Mouse (Mus musculus) lung, embryonic 15.5 days (tissue): ENCODE results near the gene Olfr1200. TPM values are rescaled to one million over a fixed set of nuclear protein-coding genes. Genes with fewer than 3 reads are reported as not detected.

ENCODE experiments used
- ATAC-seq: fragments of 200-750 bp; cut with Nextera tagmentation; 2 replicates; pipeline ENCODE4 v1.8.0; 2017; ENCODE audit warnings: moderate number of reproducible peaks, borderline replicate concordance; ENCODE audit not compliant: low FRiP score, low TSS enrichment; ENCODE audit errors: extremely low read depth
- H3K27ac ChIP-seq: fragments of 300-500 bp; sonication (generic); 2 replicates; pipeline ENCODE4 v1.5.1; 2015; ENCODE audit warnings: moderate library complexity, mild to moderate bottlenecking, inconsistent platforms
- H3K27me3 ChIP-seq: fragments of 300-500 bp; sonication (generic); 2 replicates; pipeline ENCODE4 v1.6.1; 2015; ENCODE audit warnings: inconsistent platforms
- H3K36me3 ChIP-seq: fragments of 300-500 bp; sonication (generic); 2 replicates; pipeline ENCODE4 v1.6.1; 2015; ENCODE audit warnings: inconsistent platforms
- H3K4me1 ChIP-seq: fragments of 300-500 bp; sonication (generic); 2 replicates; pipeline ENCODE4 v1.6.1; 2015; ENCODE audit warnings: inconsistent platforms
- H3K4me2 ChIP-seq: fragments of 300-500 bp; sonication (generic); 2 replicates; pipeline ENCODE4 v1.6.1; 2015; ENCODE audit warnings: inconsistent platforms, mild to moderate bottlenecking, moderate library complexity
- H3K4me3 ChIP-seq: fragments of 300-500 bp; sonication (generic); 2 replicates; pipeline ENCODE4 v1.5.1; 2015; ENCODE audit warnings: mild to moderate bottlenecking, inconsistent platforms
- H3K9ac ChIP-seq: fragments of 300-500 bp; sonication (generic); 2 replicates; pipeline ENCODE4 v1.6.1; 2015; ENCODE audit warnings: inconsistent platforms
- H3K9me3 ChIP-seq: fragments of 300-500 bp; sonication (generic); 2 replicates; pipeline ENCODE4 v1.6.1; 2016; ENCODE audit warnings: inconsistent platforms
- WGBS: fragments of 180-500 bp; shearing (Covaris S2); methylation state at CpG from one replicate; pipeline ENCODE4 v1.1.7; 2015; 5-methylcytosine and 5-hydroxymethylcytosine counted together
- polyA plus RNA-seq: library from polyadenylated mRNA; unstranded; fragments of >200 nt; fragmentation: Nextera tagmentation; extraction: Ambion mirVana; gene quantifications from 2 replicates; pipeline ENCODE4 v1.2.1, GENCODE M21; 2015

Gene Olfr1200
- polyA plus RNA-seq = not detected in 2 replicates

DNA sequence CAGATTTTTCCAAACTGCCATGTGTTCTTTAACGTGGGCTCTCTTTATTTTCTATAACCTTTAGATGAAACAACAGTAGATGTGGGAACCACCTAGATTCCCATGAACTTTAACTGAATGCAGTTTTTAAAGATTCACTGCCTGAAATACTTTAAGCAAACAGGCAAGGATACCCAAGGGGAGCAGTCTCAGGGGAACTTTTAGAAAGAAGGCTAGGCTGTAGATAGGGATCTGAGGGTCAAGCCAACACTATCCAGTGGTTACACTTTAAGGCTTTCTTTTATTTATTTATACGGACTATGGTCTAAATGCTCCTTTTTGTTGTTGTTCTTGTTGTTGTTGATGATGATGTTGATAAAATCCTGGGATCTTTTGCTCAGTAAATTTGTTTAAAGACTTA, at the start of gene Olfr1200:
Gene Olfr1200 (minus strand): TSS at position 101 of the 400 bp plus-strand sequence.
- Histone ChIP-seq H3K27ac (no peak within 1 kb of the TSS), H3K4me1 (no peaks in the 10 kb centered on the region), H3K27me3 (no peaks in the 10 kb centered on the region), H3K4me2 (no peak within 1 kb of the TSS), H3K9ac (no peak within 1 kb of the TSS), H3K36me3 (no peaks in the 10 kb centered on the region), H3K9me3 (no peaks in the 10 kb centered on the region), H3K4me3 (no peak within 1 kb of the TSS)
- 71% methylated on average over 2 of the region's 2 CpGs for WGBS
- ATAC-seq = no peak

DNA sequence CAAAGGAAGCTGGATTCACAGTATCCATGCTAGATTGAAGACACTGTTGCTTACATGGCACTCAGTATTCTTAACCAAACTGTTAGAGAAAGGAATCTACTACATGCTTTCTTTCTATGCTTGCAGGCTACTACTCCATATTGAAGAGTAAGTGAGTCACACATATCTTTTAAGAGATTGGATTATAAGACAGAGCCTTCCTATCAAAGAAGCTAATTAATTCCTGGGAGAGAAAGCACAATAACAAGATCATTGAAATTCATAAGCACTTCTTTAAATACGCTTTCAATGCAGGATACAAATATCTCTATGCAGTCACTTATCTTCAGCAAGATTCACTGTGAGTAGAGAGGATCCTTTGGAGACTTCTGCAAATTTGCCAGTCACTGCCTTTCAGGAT, 43.9 kb upstream of the Olfr1200 start, which contains the start of gene Olfr1202:
Gene Olfr1202 (plus strand): TSS at position 301 of the 400 bp plus-strand sequence.
- 73% methylated on average over 1 of the region's 1 CpGs for WGBS
- H3K27me3 ChIP-seq = no peaks in the 10 kb centered on the region
- no peak within 1 kb of the TSS for H3K27ac ChIP-seq
- no peaks in the 10 kb centered on the region for H3K9me3 ChIP-seq
- H3K9ac ChIP-seq = no peak within 1 kb of the TSS
- H3K4me3 ChIP-seq = no peak within 1 kb of the TSS
- no peaks in the 10 kb centered on the region for H3K36me3 ChIP-seq
- H3K4me2 ChIP-seq = no peak within 1 kb of the TSS
- H3K4me1 ChIP-seq = no peaks in the 10 kb centered on the region
- ATAC-seq = no peak

DNA sequence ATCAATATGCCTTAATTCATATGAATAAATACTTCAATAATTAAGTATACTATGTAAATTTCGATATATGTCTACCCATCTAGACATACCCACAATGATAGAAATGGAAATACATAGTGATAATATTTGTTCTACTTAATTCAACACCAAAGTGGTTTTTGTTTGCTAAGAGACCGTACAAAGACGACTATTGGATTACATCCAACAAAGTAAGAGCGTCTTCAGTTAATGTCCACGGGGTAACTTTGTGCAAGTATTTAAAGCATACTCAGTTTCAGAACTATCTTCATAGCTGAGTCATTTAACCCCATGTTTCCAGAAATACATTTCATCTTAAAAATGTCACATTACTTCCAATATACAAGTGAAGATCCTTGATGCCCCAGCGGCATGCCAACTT, 22.4 kb upstream of the Olfr1200 start, which contains the start of gene Olfr1201:
Gene Olfr1201 (plus strand): TSS at position 301 of the 400 bp plus-strand sequence.
- no peaks in the 10 kb centered on the region for H3K27me3 ChIP-seq
- ATAC-seq = no peak

DNA sequence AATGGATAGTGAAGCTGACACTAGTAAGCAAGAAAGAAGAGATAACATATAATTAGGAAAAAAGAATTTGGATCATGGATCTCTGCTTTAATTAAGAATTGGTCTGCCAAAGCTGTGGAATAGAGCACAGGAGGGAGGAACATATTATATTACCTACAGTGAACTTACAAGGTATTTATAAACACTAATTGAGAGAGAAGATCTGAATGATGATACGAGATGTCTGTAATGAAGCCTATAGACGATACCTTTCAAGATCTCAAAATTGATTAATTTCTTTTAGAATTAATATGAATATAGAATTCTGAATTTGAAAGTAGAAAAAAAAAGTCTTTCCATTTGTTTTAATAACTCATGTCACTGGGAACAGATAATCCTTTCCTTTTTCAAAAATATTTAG, 9.9 kb downstream of the Olfr1200 start, which contains the start of gene Olfr1199:
Gene Olfr1199 (minus strand): TSS at position 101 of the 400 bp plus-strand sequence.
- WGBS = 77% methylated on average over 2 of the region's 2 CpGs
- Histone ChIP-seq H3K27me3 (no peaks in the 10 kb centered on the region), H3K4me2 (no peak within 1 kb of the TSS), H3K4me3 (no peak within 1 kb of the TSS), H3K36me3 (no peaks in the 10 kb centered on the region), H3K4me1 (no peaks in the 10 kb centered on the region), H3K9ac (no peak within 1 kb of the TSS), H3K9me3 (no peaks in the 10 kb centered on the region), H3K27ac (no peak within 1 kb of the TSS)
- ATAC-seq = no peak

More for the DNA sequence above, 22.4 kb upstream of the Olfr1200 start, which contains the start of gene Olfr1201:
- Histone ChIP-seq H3K9ac (no peak within 1 kb of the TSS), H3K4me2 (no peak within 1 kb of the TSS), H3K4me1 (no peaks in the 10 kb centered on the region), H3K36me3 (no peaks in the 10 kb centered on the region), H3K9me3 (no peaks in the 10 kb centered on the region), H3K4me3 (no peak within 1 kb of the TSS), H3K27ac (no peak within 1 kb of the TSS)
- 62% methylated on average over 6 of the region's 6 CpGs for WGBS

DNA sequence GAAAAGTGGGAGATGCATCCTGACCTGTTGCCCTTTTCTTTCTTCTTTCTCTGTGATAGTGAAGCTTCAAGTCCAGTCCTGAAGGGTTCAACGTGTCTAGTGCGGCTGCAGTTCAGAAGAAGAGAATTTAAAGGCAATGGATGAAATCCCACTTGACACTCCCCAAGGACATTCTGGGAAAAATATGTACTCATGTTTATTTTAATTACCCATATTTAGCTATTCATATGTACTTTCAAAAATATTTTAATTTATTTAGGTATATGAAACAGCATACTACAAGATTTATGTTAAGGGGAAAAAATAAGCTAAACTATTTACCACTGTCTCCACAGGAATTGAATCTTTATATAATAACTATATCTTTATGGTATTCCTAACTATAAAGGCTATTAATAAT, 19.0 kb downstream of the Olfr1200 start, which contains the start of gene Olfr1198:
Gene Olfr1198 (minus strand): TSS at position 101 of the 400 bp plus-strand sequence.
- WGBS = 82% methylated on average over 2 of the region's 2 CpGs
- H3K4me1 ChIP-seq = no peaks in the 10 kb centered on the region
- H3K36me3 ChIP-seq = no peaks in the 10 kb centered on the region
- no peak within 1 kb of the TSS for H3K9ac ChIP-seq
- H3K9me3 ChIP-seq = no peaks in the 10 kb centered on the region
- H3K27me3 ChIP-seq = no peaks in the 10 kb centered on the region
- no peak within 1 kb of the TSS for H3K4me3 ChIP-seq
- no peak within 1 kb of the TSS for H3K4me2 ChIP-seq
- ATAC-seq = no peak
- H3K27ac ChIP-seq = no peak within 1 kb of the TSS

DNA sequence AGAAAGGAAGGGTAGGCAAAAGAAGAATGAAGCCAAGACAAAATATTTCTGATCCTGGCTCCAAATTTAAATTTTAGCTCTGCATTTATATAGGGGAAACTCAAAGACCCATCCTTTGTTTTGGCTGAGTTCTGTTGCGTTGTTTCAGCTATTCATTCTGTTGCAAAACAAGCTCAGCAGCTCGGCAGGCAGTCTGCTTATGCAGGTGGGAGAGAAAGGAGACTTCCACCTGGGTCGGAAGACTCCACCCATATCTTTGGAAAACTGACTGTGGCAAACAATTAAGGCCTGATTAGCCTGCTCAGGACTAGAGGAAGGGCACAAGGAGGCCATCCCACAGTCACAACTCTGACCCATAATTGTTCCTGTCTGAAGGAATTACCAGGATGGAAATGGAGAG, 26.9 kb downstream of the Olfr1200 start:
- ATAC-seq = no peak
- H3K4me2 ChIP-seq = no peak overlapping the region
- H3K4me3 ChIP-seq = no peak overlapping the region
- H3K9ac ChIP-seq = no peak overlapping the region
- H3K36me3 ChIP-seq = no peaks in the 10 kb centered on the region
- 75% methylated on average over 3 of the region's 3 CpGs for WGBS
- no peak overlapping the region for H3K27ac ChIP-seq
- H3K27me3 ChIP-seq = no peaks in the 10 kb centered on the region
- H3K4me1 ChIP-seq = no peaks in the 10 kb centered on the region
- H3K9me3 ChIP-seq = no peaks in the 10 kb centered on the region

DNA sequence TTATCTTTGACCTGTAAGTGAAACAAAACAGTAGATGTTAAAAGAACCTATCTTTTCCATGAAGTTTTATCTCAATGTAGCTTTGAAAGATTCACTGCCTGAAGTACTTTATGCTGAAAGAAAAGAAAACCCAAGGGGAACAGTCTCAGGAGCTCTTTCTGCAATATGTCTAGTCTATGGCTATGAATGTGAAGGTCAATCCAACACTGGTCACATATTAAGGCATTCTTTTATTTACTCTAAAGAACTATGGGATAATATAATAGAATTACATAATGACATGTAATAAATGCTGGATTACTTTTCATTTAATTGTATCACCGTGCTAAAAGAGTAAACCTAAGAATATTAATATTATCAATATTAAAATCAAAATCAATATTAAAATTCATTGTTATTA, 38.0 kb downstream of the Olfr1200 start, which contains the start of gene Olfr1197:
Gene Olfr1197 (minus strand): TSS at position 101 of the 400 bp plus-strand sequence.
- no peak within 1 kb of the TSS for H3K27ac ChIP-seq
- no peak within 1 kb of the TSS for H3K4me3 ChIP-seq
- no peak within 1 kb of the TSS for H3K4me2 ChIP-seq
- no peaks in the 10 kb centered on the region for H3K27me3 ChIP-seq
- H3K9me3 ChIP-seq = no peaks in the 10 kb centered on the region
- H3K4me1 ChIP-seq = no peaks in the 10 kb centered on the region
- H3K9ac ChIP-seq = no peak within 1 kb of the TSS
- 78% methylated on average over 1 of the region's 1 CpGs for WGBS
- no peak for ATAC-seq
- no peaks in the 10 kb centered on the region for H3K36me3 ChIP-seq

Other genes with a start within 250 kb of the Olfr1200 start
- not detected in 2 replicates for gene Olfr1188, start 213.6 kb downstream of the Olfr1200 start, polyA plus RNA-seq
- gene Olfr1189, start 184.0 kb downstream of the Olfr1200 start, polyA plus RNA-seq = not detected in 2 replicates
- not detected in 2 replicates for gene Olfr1191-ps1, start 129.9 kb downstream of the Olfr1200 start, polyA plus RNA-seq
- not detected in 2 replicates for gene Olfr1192-ps1, start 122.0 kb downstream of the Olfr1200 start, polyA plus RNA-seq
- not detected in 2 replicates for gene Olfr1193, start 94.9 kb downstream of the Olfr1200 start, polyA plus RNA-seq
- not detected in 2 replicates for gene Olfr1195, start 81.3 kb downstream of the Olfr1200 start, polyA plus RNA-seq
- not detected in 2 replicates for gene Olfr1196, start 65.9 kb downstream of the Olfr1200 start, polyA plus RNA-seq
- gene Olfr1197, start 38.1 kb downstream of the Olfr1200 start, polyA plus RNA-seq = not detected in 2 replicates
- not detected in 2 replicates for gene Olfr1198, start 19.1 kb downstream of the Olfr1200 start, polyA plus RNA-seq
- gene Olfr1199, start 10.0 kb downstream of the Olfr1200 start, polyA plus RNA-seq = not detected in 2 replicates
- gene Olfr1201, start 22.5 kb upstream of the Olfr1200 start, polyA plus RNA-seq = not detected in 2 replicates
- not detected in 2 replicates for gene Olfr1202, start 44.0 kb upstream of the Olfr1200 start, polyA plus RNA-seq
- gene Olfr1205, start 59.2 kb upstream of the Olfr1200 start, polyA plus RNA-seq = not detected in 2 replicates
- not detected in 2 replicates for gene Olfr1204, start 78.8 kb upstream of the Olfr1200 start, polyA plus RNA-seq
- not detected in 2 replicates for gene Olfr1206, start 92.7 kb upstream of the Olfr1200 start, polyA plus RNA-seq
- not detected in 2 replicates for gene Olfr1208, start 131.8 kb upstream of the Olfr1200 start, polyA plus RNA-seq
- not detected in 2 replicates for gene Olfr1209, start 144.7 kb upstream of the Olfr1200 start, polyA plus RNA-seq
- gene Olfr1211, start 167.6 kb upstream of the Olfr1200 start, polyA plus RNA-seq = not detected in 2 replicates
- not detected in 2 replicates for gene Olfr1212, start 183.5 kb upstream of the Olfr1200 start, polyA plus RNA-seq
- not detected in 2 replicates for gene Gm13762, start 209.8 kb upstream of the Olfr1200 start, polyA plus RNA-seq
- gene Olfr1214, start 222.2 kb upstream of the Olfr1200 start, polyA plus RNA-seq = not detected in 2 replicates
- gene Olfr1215, start 236.5 kb upstream of the Olfr1200 start, polyA plus RNA-seq = not detected in 2 replicates
- gene Olfr1216, start 247.9 kb upstream of the Olfr1200 start, polyA plus RNA-seq = not detected in 2 replicates